Mouse (Mus musculus) CH12.LX (cell line): Measurements from ENCODE around the gene Tmem117. TPM values are rescaled to one million over a fixed set of nuclear protein-coding genes. Genes with fewer than 3 reads are reported as not detected.

ENCODE experiments used
- DNase-seq: peaks from one replicate; pipeline ENCODE4 v3.0.0-alpha.2; 2013; ENCODE audit errors: extremely low read depth
- H3K27ac ChIP-seq: 2 replicates; pipeline ENCODE4 v1.5.1; 2012; ENCODE audit warnings: low read depth, mild to moderate bottlenecking, control low read depth, moderate library complexity; ENCODE audit not compliant: insufficient read depth
- H3K27me3 ChIP-seq: replicated peaks from 2 replicates; pipeline ENCODE3; 2012; ENCODE audit warnings: inconsistent platforms
- H3K36me3 ChIP-seq, 2 experiments: replicated peaks in 1 of 2; 2 replicates each; pipeline versions ENCODE3 to v1.6.1; 2012; ENCODE audit warnings: inconsistent platforms in 1 of 2, low read length in 1 of 2, mild to moderate bottlenecking in 1 of 2, mixed read lengths in 1 of 2, moderate library complexity in 1 of 2; ENCODE audit not compliant: control insufficient read depth in 1 of 2, insufficient read depth in 1 of 2
- H3K4me1 ChIP-seq, 2 experiments: 2 replicates each; pipeline ENCODE4 v1.6.1; 2012; ENCODE audit warnings: inconsistent platforms in 1 of 2, moderate library complexity in 1 of 2; ENCODE audit not compliant: insufficient read depth in 2 of 2, control insufficient read depth in 1 of 2
- H3K4me2 ChIP-seq: 2 replicates; pipeline ENCODE4 v1.6.1; 2012; ENCODE audit warnings: low read depth, mild to moderate bottlenecking, control low read depth; ENCODE audit not compliant: poor library complexity, insufficient read depth, severe bottlenecking
- H3K4me3 ChIP-seq, 3 experiments: fragments of 150-350 bp in 1 of 3; sonication (generic) in 1 of 3; replicated peaks in 1 of 3; 2 replicates each; pipeline versions ENCODE3 to v1.5.1; 2011 to 2012; ENCODE audit warnings: low read depth in 2 of 3, low read length in 2 of 3, mild to moderate bottlenecking in 2 of 3, moderate library complexity in 2 of 3, control low read depth in 1 of 3, improper control_type of control experiment in 1 of 3, inconsistent platforms in 1 of 3, mixed read lengths in 1 of 3; ENCODE audit not compliant: poor library complexity in 1 of 3
- H3K79me2 ChIP-seq: replicated peaks from 2 replicates; pipeline ENCODE4 v1.6.1; 2012; ENCODE audit warnings: mild to moderate bottlenecking, moderate library complexity; ENCODE audit not compliant: control insufficient read depth, poor library complexity, insufficient read depth, severe bottlenecking; ENCODE audit errors: extremely low read depth
- H3K9ac ChIP-seq: 2 replicates; pipeline ENCODE4 v1.6.1; 2012; ENCODE audit warnings: low read depth, mild to moderate bottlenecking, control low read depth, moderate library complexity; ENCODE audit not compliant: insufficient read depth
- H3K9me3 ChIP-seq: replicated peaks from 2 replicates; pipeline ENCODE3; 2012; ENCODE audit warnings: low read length, inconsistent platforms, mixed read lengths
- CHD2 ChIP-seq: IDR thresholded peaks from 2 replicates; pipeline ENCODE4 v1.6.1; 2011; ENCODE audit warnings: low read length, improper control_type of control experiment
- CTCF ChIP-seq, 2 experiments: IDR thresholded peaks in 1 of 2; conservative IDR thresholded peaks in 1 of 2; 2 replicates each; pipeline ENCODE4 v1.5.1; 2011 to 2012; ENCODE audit warnings: low read depth in 2 of 2, low read length in 2 of 2, improper control_type of control experiment in 1 of 2, inconsistent platforms in 1 of 2, mild to moderate bottlenecking in 1 of 2, moderate library complexity in 1 of 2
- E2F4 ChIP-seq: IDR thresholded peaks from 2 replicates; pipeline ENCODE4 v1.6.1; 2011; ENCODE audit warnings: low read depth, low read length, improper control_type of control experiment; ENCODE audit not compliant: insufficient replicate concordance
- EP300 ChIP-seq: IDR thresholded peaks from 2 replicates; pipeline ENCODE4 v1.6.1; 2011; ENCODE audit warnings: low read length, improper control_type of control experiment
- GABPA ChIP-seq: IDR thresholded peaks from 2 replicates; pipeline ENCODE4 v1.6.1; 2012; ENCODE audit warnings: low read depth, low read length, improper control_type of control experiment, inconsistent platforms; ENCODE audit not compliant: insufficient replicate concordance
- HCFC1 ChIP-seq: IDR thresholded peaks from 2 replicates; pipeline ENCODE4 v1.6.1; 2012; ENCODE audit warnings: low read depth, mild to moderate bottlenecking, inconsistent platforms, low read length, improper control_type of control experiment
- JUN ChIP-seq: IDR thresholded peaks from 2 replicates; pipeline ENCODE4 v1.6.1; 2011; ENCODE audit warnings: low read depth, mild to moderate bottlenecking, low read length, improper control_type of control experiment, moderate library complexity; ENCODE audit not compliant: insufficient read depth
- KAT2A ChIP-seq: IDR thresholded peaks from 2 replicates; pipeline ENCODE4 v1.6.1; 2012; ENCODE audit warnings: low read length, improper control_type of control experiment, inconsistent platforms; ENCODE audit not compliant: insufficient replicate concordance
- MAFK ChIP-seq: IDR thresholded peaks from 2 replicates; pipeline ENCODE4 v1.6.1; 2011; ENCODE audit warnings: low read length, improper control_type of control experiment; ENCODE audit not compliant: insufficient replicate concordance
- POLR2AphosphoS2 ChIP-seq: IDR thresholded peaks from 2 replicates; pipeline ENCODE4 v1.6.1; 2011; ENCODE audit warnings: low read depth, low read length, improper control_type of control experiment
- TCF12 ChIP-seq: IDR thresholded peaks from 2 replicates; pipeline ENCODE4 v1.6.1; 2014; ENCODE audit warnings: low read depth, mild to moderate bottlenecking, inconsistent platforms, low read length, improper control_type of control experiment
- USF1 ChIP-seq: IDR thresholded peaks from 2 replicates; pipeline ENCODE4 v1.6.1; 2014; ENCODE audit warnings: low read depth, mild to moderate bottlenecking, inconsistent platforms, low read length, improper control_type of control experiment
- ZMIZ1 ChIP-seq: IDR thresholded peaks from 2 replicates; pipeline ENCODE4 v1.6.1; 2012; ENCODE audit warnings: low read depth, mild to moderate bottlenecking, inconsistent platforms, low read length, improper control_type of control experiment
- ZNF384 ChIP-seq: IDR thresholded peaks from 2 replicates; pipeline ENCODE4 v1.6.1; 2012; ENCODE audit warnings: low read depth, low read length, improper control_type of control experiment, inconsistent platforms
- dilution Hi-C: fragments of 300-500 bp; cut with MboI; formaldehyde crosslinking; loops from 2 replicates; pipeline ENCODE4 v1.14.3; 2020; ENCODE audit warnings: low sequenced_read_pairs; ENCODE audit not compliant: extremely low pct_unique_long_range_greater_than_20kb, extremely low pct_ligation_motif_present
- in situ Hi-C: fragments of 300-500 bp; cut with MboI; formaldehyde crosslinking; loops from 3 replicates; pipeline ENCODE4 v1.14.3; 2019; ENCODE audit warnings: low sequenced_read_pairs, low pct_ligation_motif_present, low pct_unique_long_range_greater_than_20kb, mixed read lengths
- polyA plus RNA-seq: library from polyadenylated mRNA; unstranded; fragments of >175 nt; gene quantifications from 2 replicates; pipeline ENCODE4 v1.2.1, GENCODE M21; 2012; ENCODE audit warnings: low read depth; ENCODE audit not compliant: insufficient read length
- total RNA-seq, 2 experiments: library from RNA; depleted of rRNA; stranded (reverse); fragments of 300-350 nt in 1 of 2; fragments of >200 nt in 1 of 2; gene quantifications; 2 replicates each; pipeline ENCODE4 v1.2.3; 2012 to 2014

Gene Tmem117
- total RNA-seq (2012; rRNA removed) (not detected in 2 replicates), total RNA-seq (2014; rRNA removed) (not detected in 2 replicates), polyA plus RNA-seq (not detected in 2 replicates)

DNA sequence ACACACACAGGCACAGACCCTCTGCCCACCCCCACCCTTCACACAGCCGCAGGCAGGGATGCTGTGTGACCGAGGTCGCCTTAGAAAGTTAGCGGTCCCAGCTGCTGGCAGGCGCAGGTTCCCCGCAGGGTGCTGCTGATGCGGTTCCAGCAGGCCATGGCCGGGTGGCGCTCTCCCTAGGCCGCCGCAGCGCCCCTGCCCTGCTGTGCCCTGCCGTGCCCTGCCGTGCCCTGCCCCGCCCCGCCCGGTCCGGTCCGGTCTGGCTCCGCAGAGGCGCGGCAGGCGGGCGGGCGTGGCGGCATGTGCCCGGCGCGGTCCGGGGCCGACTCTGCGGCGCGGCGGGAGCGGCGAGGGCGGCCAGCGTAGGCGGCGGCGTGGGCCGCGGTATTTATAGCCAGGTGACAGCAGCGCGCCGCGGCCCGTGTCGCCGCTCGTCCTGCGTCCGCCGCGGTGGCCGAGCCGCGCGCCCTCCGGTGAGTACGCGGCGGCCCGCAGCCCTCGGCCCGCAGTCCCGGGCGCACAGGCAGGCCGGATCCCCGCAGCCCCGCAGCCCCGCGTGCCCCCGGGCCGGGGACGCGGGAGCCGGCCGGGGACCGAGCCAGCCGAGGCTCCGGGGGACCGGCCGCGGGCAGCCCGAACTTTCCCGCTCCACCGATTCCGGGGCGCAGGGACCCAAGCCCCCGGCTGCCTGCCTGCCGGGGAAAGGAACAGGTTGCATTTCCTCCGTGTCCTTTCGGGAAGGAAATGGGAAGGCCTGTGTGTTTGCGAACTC lies at the start of gene Tmem117:
Gene Tmem117 (plus strand): TSS at position 403 of the 772 bp plus-strand sequence.
- H3K9ac ChIP-seq = no peak within 1 kb of the TSS

DNA sequence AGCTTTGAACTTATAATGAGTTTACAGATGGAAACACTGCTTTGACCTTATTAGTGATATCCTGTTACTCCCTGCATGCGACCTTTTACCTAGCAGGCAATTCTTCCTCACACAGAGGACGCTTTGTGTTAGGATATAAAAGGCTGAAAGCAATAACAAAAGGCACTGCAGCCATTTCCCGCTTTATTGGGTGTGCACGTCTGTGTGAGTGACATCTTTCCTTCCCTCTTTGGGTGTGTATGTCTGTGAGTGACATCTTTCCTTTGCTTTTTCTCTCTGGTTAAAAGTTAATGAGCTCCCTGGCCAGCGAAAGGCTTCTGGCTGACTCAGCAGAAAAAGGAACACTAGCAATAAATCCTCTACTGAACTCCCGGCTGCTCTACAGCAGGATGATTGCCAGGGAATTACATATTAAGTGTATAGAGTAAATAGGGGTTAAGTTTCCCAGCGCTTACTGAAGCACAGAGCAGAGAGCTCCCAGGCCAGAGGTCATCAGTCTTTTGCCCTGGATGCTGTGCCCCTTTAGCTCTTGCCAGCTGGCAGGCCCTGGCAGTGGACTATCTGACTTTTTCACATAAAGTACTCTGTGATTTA lies 46.9 kb upstream of the Tmem117 start:
- peaks cover 62 to 81% of the 10 kb centered on the region in 2 experiments for H3K36me3 ChIP-seq
- no peaks in the 10 kb centered on the region for H3K9me3 ChIP-seq
- H3K4me3 ChIP-seq = no peak overlapping the region
- in situ Hi-C loops (no loop called here), dilution Hi-C loops (no loop called here)
- H3K4me1 ChIP-seq = peaks cover 0 to 8% of the 10 kb centered on the region in 2 experiments; a peak in 2 of 4 replicates
- peaks cover 14% of the 10 kb centered on the region for H3K79me2 ChIP-seq
- no peak overlapping the region for H3K27ac ChIP-seq
- TF ChIP-seq MAFK = peak; percentile 78
- TF ChIP-seq E2F4 = no peak
- no peak overlapping the region for H3K9ac ChIP-seq
- DNase-seq = no peak
- no peaks in the 10 kb centered on the region for H3K27me3 ChIP-seq
- H3K4me2 ChIP-seq = no peak overlapping the region

More for the DNA sequence above, at the start of gene Tmem117:
- Histone ChIP-seq H3K4me1 (no peaks in the 10 kb centered on the region), H3K27me3 (peaks cover 20% of the 10 kb centered on the region), H3K36me3 (no peaks in the 10 kb centered on the region), H3K79me2 (no peaks in the 10 kb centered on the region), H3K4me2 (peak within 1 kb of the TSS; percentile 48), H3K4me3 (peak within 1 kb of the TSS in 1 of 3 experiments; percentile 62), H3K27ac (no peak within 1 kb of the TSS), H3K9me3 (no peaks in the 10 kb centered on the region)
- in situ Hi-C loops (no loop called here), dilution Hi-C loops (no loop called here)
- TF ChIP-seq CHD2 (no peak), POLR2AphosphoS2 (no peak), HCFC1 (no peak), CTCF (conservative IDR thresholded peaks at IDR 0.05 in 1 of 2, IDR thresholded peaks at IDR 0.05 in 1 of 2; ENCODE audit: low read depth in 2 of 2, low read length in 2 of 2) (no peak), JUN (no peak), TCF12 (no peak), KAT2A (no peak), USF1 (no peak), ZMIZ1 (no peak), GABPA (no peak), ZNF384 (no peak), EP300 (no peak)
- DNase-seq = no peak
